Mouse (Mus musculus) ovary, postnatal 36 days (tissue): ENCODE measurements around the gene Slc22a1.

Experiments used
- DNase-seq: peaks from one replicate; pipeline ENCODE4 v3.0.0; 2022; ENCODE audit warnings: low spot score, mixed read lengths

Gene Slc22a1

DNA sequence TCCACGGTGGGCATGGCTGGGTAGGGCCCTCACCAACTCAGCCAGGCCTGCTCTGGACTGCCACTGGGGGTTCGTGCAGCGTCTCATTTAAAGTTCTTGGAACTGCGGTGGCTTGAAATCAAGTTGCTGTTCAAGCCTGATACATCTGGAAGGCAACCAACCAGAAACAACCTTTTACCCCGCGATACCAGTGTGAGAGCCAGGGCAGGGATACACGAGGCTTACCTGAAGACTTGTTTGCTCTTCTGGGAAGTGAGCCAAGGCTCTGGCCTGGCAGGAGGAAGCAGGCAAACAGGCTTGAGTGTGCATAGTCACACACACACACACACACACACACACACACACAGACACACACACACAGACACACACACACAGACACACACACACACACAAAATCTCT, at the start of gene Slc22a1:
TSS of gene Slc22a1 (minus strand) at position 184 of the 400 bp plus-strand sequence.
- no peak for DNase-seq

DNA sequence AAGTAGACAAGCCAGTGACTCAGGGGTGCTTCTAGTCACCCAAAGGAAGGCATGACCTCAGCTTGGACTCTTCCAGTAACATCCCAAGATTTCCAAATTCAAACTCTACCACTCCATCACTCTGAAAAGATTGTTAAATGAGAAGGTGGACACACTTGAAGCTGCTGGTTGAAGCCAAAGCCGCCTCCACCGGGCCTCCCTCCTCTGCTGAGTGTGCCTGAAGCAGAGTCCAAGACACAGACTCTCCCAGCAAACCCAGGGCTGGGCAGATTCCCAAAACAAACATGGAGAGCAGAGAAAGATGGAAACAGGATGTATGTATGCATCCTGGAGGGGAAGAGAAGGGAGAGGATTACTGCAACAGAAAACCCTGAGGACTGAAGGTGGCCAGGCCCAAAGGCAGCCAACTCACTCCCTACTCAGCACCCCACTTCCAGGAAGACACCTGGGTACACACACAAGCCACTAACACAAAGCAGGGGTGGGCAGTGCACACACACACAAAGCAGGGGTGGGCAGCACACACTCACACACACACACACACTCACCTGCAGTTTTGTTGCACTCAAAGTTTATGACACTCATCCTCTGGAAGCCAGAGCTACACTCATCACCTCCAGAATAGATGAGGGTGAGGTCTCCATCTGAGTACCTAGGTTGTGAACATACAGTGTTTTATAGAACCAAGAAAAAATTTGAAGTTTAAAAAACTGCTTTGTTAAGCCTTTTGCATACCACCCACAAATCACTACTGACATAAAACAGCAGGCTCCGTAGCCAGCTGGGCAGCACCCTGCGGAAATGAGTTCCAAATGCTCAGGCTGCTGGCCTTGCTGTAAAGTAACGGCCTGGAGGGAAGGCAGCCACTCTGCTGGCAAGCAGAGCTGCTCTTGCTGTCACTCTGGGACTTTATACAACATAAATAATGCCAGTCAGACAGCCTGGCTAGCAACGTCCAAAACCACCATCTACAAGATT, 49.4 kb upstream of the Slc22a1 start:
- no peak for DNase-seq

DNA sequence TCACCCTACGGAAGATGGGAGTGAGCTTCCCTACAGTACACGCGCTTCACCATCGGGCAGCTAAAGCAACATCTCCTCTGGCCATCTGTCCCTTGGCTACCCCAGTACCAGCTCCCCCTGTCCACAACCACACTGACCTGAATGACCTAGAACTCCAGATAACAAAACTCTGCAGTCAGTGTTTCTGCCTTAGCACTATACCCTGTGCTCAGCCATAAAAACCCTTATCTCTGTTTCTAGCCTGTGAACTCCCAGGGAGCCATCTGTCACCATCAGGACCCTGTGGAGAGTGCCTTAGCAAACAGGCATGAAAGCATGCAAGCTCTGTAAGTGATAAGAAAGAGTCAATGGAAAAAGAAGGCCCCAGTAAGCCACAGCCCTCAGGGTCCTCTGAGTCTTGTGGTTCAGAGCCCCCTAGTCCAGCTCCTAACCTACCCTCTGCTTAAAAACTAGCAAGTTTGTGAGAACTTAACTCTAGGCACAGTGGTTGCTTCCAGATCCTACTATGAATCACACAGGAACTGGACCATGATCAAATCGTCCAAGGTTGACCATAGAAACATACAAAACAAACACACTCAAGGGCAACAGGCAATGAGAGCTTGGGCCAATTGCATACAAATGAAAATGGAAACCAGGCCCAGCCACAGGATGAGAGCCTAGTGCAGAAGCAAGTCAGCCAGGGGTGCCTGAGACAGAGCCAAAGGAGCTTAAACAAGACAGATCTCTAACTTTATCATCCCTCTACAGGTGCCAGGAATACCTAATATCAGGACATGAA, 48.5 kb upstream of the Slc22a1 start:
- DNase-seq, result no peak

DNA sequence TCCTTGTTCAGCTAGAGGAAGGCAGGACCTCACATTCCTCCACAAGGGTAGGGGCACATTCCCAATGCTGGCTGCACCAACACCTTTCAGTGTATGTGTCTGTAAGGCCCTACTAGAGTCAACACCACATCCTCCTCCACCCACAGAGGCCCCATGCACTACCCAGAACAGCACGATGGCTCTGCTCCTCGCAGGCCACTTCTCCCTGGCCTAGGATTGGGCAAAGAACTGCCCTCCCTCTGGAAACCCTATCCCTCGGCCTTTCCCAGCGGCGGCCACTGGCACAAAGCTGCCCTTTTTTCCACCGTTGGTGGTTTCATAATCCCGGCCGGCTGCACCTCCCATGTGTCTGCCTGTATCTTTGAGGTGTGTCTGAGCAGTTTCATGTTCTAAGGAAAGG, 47.0 kb upstream of the Slc22a1 start:
- DNase-seq, result peak; percentile 38

- no peak for DNase-seq
Measured at GRCm38 (mm10) chr17:12721118-12721886, 45.7 kb upstream of the Slc22a1 start.

DNA sequence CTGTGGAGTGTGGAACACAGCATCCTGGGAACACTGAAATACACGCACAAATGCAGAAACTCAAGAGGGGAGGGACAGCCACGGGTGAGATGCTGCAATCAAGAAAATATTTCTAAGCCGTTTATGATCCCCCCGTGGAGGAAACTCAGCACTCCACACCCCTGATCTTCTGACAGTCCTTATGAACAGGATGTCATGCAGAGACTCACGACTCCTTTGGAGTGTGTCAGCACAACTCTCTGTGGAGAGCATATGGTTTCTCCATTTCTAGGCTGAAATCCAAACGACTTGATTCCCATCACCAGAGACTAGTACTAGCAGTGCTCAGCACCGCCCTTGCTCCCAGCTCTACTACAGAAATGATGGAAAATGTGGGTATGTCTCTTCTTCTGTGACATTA, 42.6 kb upstream of the Slc22a1 start:
- DNase-seq, result no peak

DNA sequence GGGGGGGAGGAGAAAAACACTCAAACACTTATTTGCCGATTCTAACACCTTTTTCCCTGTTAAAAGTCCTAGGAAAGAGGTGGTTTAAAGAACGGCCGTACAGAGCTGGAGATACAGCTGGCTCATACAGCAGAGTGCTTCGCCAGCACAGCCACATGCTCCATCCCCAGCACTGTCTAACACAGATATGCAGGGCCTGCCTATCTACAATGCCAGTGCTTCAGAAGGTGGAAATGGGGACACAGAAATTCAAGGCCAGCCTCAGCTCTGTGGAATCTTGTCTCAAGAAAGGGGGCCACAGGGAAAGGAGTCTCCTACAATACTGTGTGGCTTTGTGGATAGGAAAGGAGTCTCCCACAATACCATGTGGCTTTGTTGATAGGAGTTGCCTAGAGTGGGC, 41.8 kb upstream of the Slc22a1 start:
- DNase-seq, result no peak

- DNase-seq, result no peak
Measured at GRCm38 (mm10) chr17:12715032-12715431, 39.4 kb upstream of the Slc22a1 start.

DNA sequence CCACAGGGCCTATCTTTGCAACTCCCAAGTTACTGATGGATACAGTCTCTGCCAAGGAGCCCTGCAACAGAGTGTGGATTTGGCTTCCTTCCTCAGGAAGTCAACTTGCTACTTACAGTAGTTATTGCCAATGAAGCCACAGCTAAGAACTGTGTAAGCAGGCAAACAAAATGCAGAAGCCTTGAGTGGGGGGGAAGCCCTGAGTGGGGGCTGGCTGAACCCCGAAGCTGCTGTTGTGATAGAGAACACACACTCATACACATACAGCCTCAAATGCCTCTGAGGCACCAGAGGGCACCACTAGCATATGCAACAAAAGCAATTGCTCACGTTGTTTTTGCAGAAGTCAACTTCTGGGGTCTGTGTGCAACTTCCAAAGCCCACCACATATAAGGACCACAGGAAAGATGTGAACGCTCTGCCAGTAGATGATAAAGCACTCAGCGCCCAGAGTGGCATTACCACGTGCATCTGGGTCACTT, 38.5 kb upstream of the Slc22a1 start:
- DNase-seq, result no peak

GRCm38 (mm10) chr17:12712993-12713392, 37.4 kb upstream of the Slc22a1 start:
- DNase-seq, result no peak

DNA sequence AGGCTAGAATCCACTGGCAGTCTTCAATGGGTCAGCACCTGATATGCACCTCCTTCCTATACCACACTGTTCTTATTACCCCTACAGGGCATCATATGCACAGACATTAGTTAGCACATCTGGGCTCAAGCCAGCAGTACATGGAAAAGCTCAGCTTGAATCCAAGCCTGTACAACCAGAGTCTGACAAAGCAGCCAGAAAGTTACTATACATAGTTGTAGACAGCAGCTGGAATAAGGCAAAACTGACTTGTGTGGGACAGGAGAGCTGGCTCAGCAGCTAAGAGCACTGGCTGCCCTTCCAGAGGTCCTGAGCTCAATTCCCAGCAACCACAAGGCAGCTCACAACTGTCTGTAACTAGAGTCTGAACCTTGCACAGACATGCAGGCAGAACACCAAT, 36.6 kb upstream of the Slc22a1 start:
- no peak for DNase-seq

DNA sequence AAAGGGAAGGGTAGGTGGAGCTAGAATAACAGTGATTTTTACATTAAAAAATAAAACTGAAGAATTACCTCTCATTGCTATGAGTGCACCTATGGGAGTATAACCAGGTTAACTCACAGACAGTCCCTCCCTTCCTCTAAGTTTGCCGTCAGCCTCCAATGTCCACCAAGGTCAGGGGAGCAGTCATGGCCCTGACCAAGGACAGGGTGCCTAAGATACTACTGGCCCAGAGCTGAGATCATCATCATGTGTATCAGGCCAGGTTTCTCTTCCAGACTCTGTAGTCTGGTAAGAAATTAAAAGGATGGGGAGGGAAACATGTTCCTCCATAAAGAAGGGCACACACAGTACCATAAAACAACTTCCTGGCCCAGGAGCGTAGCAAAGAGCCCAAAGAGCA, 35.3 kb upstream of the Slc22a1 start:
- no peak for DNase-seq

GRCm38 (mm10) chr17:12710050-12710780, 34.6 kb upstream of the Slc22a1 start:
- DNase-seq, result no peak

- no peak for DNase-seq
Measured at GRCm38 (mm10) chr17:12708398-12708797, 32.8 kb upstream of the Slc22a1 start.

GRCm38 (mm10) chr17:12706590-12707049, 31.0 kb upstream of the Slc22a1 start:
- DNase-seq, result no peak

GRCm38 (mm10) chr17:12702901-12703300, 27.3 kb upstream of the Slc22a1 start:
- DNase-seq, result no peak

DNA sequence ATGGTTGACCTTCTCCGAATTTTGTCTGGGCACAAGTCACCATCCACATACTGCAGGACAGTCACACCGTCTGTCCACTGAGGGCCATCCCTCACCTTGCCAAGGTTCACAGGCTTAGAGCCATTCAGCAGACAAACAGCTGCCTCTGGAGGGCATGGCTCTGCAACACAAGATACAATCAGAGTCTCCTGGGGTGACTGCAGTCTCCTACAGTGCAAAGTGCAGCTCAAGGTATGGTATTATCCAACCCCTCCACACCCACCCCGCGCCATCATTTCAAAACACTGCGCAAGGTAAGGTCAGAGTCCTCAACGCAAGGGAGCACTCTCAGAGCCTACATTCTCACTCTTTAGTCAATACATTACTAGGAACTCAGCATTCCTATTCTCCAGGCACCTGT, 24.7 kb upstream of the Slc22a1 start:
- DNase-seq, result no peak

GRCm38 (mm10) chr17:12691899-12692298, 16.3 kb upstream of the Slc22a1 start:
- no peak for DNase-seq

DNA sequence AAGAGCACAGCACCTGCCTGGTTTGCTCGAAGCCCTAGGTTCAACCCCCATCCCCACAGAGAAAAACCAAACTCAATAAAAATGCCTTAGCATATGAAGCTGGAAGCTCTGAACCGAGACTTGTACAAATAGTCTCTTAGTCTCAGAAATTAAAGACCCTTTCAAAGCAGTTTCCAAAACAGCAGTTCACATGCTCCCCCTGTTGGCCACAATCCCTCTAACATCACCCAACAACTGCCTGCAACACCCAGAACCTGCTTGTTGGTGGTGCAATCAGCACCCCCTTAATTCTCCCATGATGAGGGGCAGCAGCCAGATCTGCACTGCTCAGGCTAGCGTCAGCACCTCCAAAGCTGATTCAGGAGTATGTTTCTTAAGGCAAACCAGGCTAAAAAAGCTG, 13.9 kb upstream of the Slc22a1 start:
- no peak for DNase-seq

DNA sequence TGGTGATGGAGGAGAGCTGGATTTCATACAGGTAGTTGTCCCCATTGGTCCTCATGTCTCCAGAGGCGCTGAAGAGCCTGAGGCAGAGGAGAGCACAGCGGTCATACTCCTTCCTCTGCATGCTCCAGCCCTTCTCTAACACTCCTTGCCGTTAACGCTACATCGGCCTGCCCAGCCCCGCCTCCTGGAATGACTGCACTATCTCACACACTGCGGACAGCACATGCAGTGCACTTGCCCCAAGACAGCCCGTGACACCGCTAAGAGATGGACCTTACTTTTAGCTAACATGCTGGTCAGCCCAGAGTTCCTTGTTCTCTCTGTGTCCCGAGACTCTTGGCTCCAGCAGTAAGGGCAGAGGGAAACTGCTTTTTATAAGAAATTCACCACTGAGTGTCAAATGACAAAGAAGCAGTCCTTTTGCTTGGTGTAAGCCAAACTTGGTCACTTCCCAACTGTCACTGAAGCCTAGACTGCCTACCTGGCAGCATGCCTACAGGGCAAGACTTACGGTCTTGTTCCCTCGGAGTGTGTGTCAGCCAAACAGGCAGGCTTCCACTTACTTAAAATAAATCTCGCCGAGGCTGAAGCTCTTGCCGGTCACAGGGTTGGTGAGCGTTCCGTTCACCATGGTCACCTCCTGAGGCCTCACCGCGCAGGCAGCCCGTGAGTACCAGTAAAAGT, 12.9 kb upstream of the Slc22a1 start:
- DNase-seq, result no peak
